Mouse (Mus musculus) intestine, embryonic 16.5 days (tissue): Measurements from ENCODE around the gene Tbx15. TPM values are rescaled to one million over a fixed set of nuclear protein-coding genes. Genes with fewer than 3 reads are reported as not detected.

ENCODE experiments used
- ATAC-seq: fragments of 200-750 bp; cut with Nextera tagmentation; 2 replicates; pipeline ENCODE4 v1.8.0; 2017; ENCODE audit warnings: moderate TSS enrichment, moderate library complexity
- H3K27ac ChIP-seq: fragments of 300-500 bp; sonication (generic); 2 replicates; pipeline ENCODE4 v1.5.1; 2014; ENCODE audit warnings: mild to moderate bottlenecking, low read length
- H3K27me3 ChIP-seq: fragments of 300-500 bp; sonication (generic); replicated peaks from 2 replicates; pipeline ENCODE4 v1.6.1; 2014; ENCODE audit warnings: low read length, control low read depth, mixed read lengths; ENCODE audit not compliant: control insufficient read depth, insufficient read depth
- H3K36me3 ChIP-seq: fragments of 300-500 bp; sonication (generic); 2 replicates; pipeline ENCODE4 v1.6.1; 2014; ENCODE audit warnings: low read length, control low read depth; ENCODE audit not compliant: control insufficient read depth, insufficient read depth
- H3K4me1 ChIP-seq: fragments of 300-500 bp; sonication (generic); 2 replicates; pipeline ENCODE4 v1.6.1; 2014; ENCODE audit warnings: low read length, control low read depth, mixed read lengths; ENCODE audit not compliant: control insufficient read depth, insufficient read depth
- H3K4me2 ChIP-seq: fragments of 300-500 bp; sonication (generic); 2 replicates; pipeline ENCODE4 v1.6.1; 2014; ENCODE audit warnings: low read depth, low read length, control low read depth
- H3K4me3 ChIP-seq: fragments of 300-500 bp; sonication (generic); 2 replicates; pipeline ENCODE4 v1.5.1; 2014; ENCODE audit warnings: mild to moderate bottlenecking, low read length
- H3K9ac ChIP-seq: fragments of 300-500 bp; sonication (generic); 2 replicates; pipeline ENCODE4 v1.6.1; 2014; ENCODE audit warnings: low read depth, low read length
- H3K9me3 ChIP-seq: fragments of 300-500 bp; sonication (generic); 2 replicates; pipeline ENCODE4 v1.6.1; 2016; ENCODE audit warnings: low read length, control low read depth; ENCODE audit not compliant: control insufficient read depth
- WGBS: fragments of 180-500 bp; shearing (Covaris S2); extraction: QIAGEN DNeasy Blood & Tissue Kit; methylation state at CpG from one replicate; pipeline ENCODE4 v1.1.7; 2014; 5-methylcytosine and 5-hydroxymethylcytosine counted together
- polyA plus RNA-seq: library from polyadenylated mRNA; unstranded; fragments of >200 nt; fragmentation: Nextera tagmentation; extraction: Ambion mirVana; gene quantifications from 2 replicates; pipeline ENCODE4 v1.2.1, GENCODE M21; 2015

Tbx15 gene
- polyA plus RNA-seq, 1 experiment from 2014 or later = 0.10 TPM

DNA sequence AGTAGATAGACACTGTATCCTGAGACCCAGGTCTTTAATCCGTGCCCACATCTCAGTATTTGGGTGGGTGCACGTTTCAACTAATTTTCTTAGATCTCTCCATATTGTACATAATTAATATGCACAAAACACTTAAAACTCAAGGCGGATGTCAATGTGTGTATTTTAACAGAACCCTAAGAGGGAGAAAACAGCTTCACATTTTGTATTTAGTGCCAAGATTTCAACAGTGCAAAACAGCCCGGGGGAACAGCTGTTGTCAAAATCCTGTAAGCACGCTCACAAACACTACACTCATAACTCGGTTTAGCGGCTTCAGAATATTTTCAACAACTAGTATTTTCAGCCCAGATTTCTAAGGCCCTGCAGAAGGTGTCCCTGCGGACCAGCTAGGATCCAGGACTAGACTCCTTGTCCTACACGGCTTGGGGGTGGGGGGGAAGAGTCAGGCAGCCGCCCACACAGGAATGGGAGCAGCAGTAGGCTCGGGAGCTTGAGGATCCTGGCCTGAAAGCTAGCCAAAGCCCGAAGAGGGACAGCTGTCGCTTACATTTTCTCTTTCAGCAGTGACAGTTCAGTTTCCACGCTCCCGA lies 14.5 kb downstream of the Tbx15 start:
- Histone ChIP-seq H3K27ac (no peak overlapping the region), H3K4me2 (no peak overlapping the region), H3K4me3 (no peak overlapping the region), H3K4me1 (peaks cover 16% of the 10 kb centered on the region), H3K36me3 (no peaks in the 10 kb centered on the region), H3K9me3 (0 out of 2 replicates have a peak, but pooled peaks cover 6% of the 10 kb centered on the region), H3K27me3 (peaks cover 93% of the 10 kb centered on the region), H3K9ac (no peak overlapping the region)
- no peak for ATAC-seq
- 2% methylated on average over 15 of the region's 15 CpGs for WGBS

- ATAC-seq = no peak
- no peak overlapping the region for H3K9ac ChIP-seq
- H3K4me2 ChIP-seq = no peak overlapping the region
- H3K27ac ChIP-seq = no peak overlapping the region
- WGBS = 8% methylated on average over 11 of the region's 11 CpGs
- 0 out of 2 replicates have a peak, but pooled peaks cover 6% of the 10 kb centered on the region for H3K9me3 ChIP-seq
- peaks cover 16% of the 10 kb centered on the region for H3K4me1 ChIP-seq
- no peaks in the 10 kb centered on the region for H3K36me3 ChIP-seq
- H3K4me3 ChIP-seq = no peak overlapping the region
- peaks cover 89% of the 10 kb centered on the region for H3K27me3 ChIP-seq
Observed at GRCm38 (mm10) chr3:99255411-99256365, 15.5 kb downstream of the Tbx15 start.

- Histone ChIP-seq H3K4me3 (no peak overlapping the region), H3K9me3 (0 out of 2 replicates have a peak, but pooled peaks cover 3% of the 10 kb centered on the region), H3K36me3 (no peaks in the 10 kb centered on the region), H3K9ac (no peak overlapping the region), H3K4me1 (peaks cover 16% of the 10 kb centered on the region), H3K27ac (no peak overlapping the region), H3K27me3 (peaks cover 86% of the 10 kb centered on the region), H3K4me2 (no peak overlapping the region)
- WGBS = 12% methylated on average over 11 of the region's 11 CpGs
- no peak for ATAC-seq
Observed at GRCm38 (mm10) chr3:99256366-99256750, 16.2 kb downstream of the Tbx15 start.

DNA sequence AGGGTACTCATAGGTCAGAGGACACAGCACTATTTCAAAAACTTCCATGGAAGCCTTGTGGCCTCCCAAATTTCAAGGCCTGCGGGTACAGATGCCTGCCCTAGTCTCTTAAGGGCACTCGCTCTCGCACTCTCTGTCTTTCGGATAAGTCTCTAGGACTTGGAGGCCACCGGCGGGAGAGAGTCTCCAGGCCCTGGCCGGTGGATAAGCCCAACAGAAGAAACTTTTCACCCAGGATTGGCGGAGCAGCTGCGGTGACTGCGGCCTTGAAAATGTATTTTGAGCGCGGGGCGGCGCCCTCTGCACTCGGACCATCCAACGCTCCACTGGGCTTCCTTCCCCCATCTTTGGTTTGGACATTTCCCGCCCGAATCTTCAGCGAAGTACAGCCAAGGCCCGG lies 16.6 kb downstream of the Tbx15 start:
- 3% methylated on average over 20 of the region's 20 CpGs for WGBS
- ATAC-seq = no peak
- no peak overlapping the region for H3K27ac ChIP-seq
- H3K9me3 ChIP-seq = 0 out of 2 replicates have a peak, but pooled peaks cover 3% of the 10 kb centered on the region
- H3K4me3 ChIP-seq = no peak overlapping the region
- no peaks in the 10 kb centered on the region for H3K36me3 ChIP-seq
- H3K4me2 ChIP-seq = no peak overlapping the region
- no peak overlapping the region for H3K9ac ChIP-seq
- H3K27me3 ChIP-seq = peaks cover 86% of the 10 kb centered on the region
- peaks cover 16% of the 10 kb centered on the region for H3K4me1 ChIP-seq

DNA sequence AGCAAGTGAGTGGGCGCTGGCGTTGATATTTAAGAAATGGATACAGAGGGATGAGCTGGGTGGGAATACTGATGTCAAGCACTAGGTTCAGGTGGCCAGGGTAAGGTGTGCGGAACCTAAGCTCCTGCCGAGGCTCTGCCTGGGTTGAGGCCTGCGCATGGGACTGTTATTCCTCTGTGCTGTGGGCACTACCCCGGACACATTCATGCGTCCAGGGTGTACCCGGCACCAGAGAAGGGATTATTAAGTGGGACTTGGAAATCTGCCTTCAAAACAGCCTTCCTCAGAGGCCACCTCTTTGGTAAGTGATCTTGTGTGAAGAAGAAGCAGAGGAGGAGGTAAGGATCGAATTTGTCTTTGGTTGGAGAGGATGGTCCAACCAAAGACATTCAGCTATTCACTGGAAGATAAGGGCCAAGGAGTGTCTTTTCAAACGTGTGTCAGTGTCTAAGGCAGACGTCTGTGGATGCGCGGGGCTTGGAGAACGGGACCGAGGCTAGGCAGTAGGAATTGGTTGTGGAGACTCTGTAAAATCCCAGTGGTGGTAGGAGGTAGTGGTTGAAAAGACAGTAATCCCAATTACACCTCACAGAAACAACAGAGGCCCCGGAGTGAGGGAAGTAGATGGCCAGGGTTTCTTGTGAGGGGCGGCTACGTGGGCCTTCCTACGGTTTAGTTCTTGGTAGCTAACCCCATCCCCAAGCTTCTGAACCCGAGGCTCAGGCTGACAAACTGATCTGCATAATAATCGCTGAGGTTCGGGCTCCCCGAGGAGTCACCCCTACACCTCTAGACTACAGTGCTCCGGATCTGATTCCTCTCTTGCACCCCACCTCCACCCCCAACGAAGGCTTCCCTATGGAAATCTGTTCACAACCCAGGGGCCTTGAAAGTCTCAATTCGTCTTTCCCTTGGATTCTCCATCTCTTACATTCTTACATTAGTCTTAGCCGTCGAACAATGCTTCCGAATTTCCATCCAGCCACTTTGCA lies 17.7 kb downstream of the Tbx15 start:
- Histone ChIP-seq H3K27ac (no peak overlapping the region), H3K9ac (no peak overlapping the region), H3K27me3 (peaks cover 85% of the 10 kb centered on the region), H3K9me3 (0 out of 2 replicates have a peak, but pooled peaks cover 3% of the 10 kb centered on the region), H3K4me2 (no peak overlapping the region), H3K4me1 (peaks cover 16% of the 10 kb centered on the region), H3K4me3 (no peak overlapping the region), H3K36me3 (no peaks in the 10 kb centered on the region)
- 4% methylated on average over 29 of the region's 29 CpGs for WGBS
- ATAC-seq = no peak

DNA sequence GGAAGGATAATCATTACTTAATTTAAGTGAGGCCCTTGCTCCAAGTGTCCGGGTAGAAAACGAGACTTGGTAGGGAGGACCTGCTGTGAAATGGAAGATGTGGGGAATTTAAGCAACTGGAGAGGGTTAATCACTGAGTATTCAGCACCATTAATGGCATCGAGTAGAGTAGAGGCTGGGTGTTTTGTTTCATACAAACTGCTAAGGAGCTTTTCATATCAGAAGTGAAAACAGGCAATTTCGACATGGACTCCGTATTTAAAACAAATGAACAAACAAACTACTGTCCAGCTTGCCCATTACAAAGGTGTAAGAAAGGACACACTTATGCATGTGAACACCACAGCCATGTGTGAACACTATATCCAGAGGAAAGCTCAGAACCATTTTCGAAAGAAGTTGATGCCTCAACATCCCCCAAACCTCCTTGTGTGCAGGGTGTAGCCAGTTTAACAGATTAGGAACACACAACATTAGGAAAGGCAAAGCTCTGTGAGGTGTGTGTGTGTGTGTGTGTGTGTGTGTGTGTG lies 19.6 kb downstream of the Tbx15 start:
- no peak overlapping the region for H3K27ac ChIP-seq
- peaks cover 86% of the 10 kb centered on the region for H3K27me3 ChIP-seq
- no peak for ATAC-seq
- 9% methylated on average over 6 of the region's 6 CpGs for WGBS
- H3K9me3 ChIP-seq = 0 out of 2 replicates have a peak, but pooled peaks cover 3% of the 10 kb centered on the region
- H3K4me1 ChIP-seq = 0 out of 2 replicates have a peak, but pooled peaks cover 4% of the 10 kb centered on the region
- no peak overlapping the region for H3K4me2 ChIP-seq
- no peak overlapping the region for H3K9ac ChIP-seq
- no peaks in the 10 kb centered on the region for H3K36me3 ChIP-seq
- H3K4me3 ChIP-seq = no peak overlapping the region

DNA sequence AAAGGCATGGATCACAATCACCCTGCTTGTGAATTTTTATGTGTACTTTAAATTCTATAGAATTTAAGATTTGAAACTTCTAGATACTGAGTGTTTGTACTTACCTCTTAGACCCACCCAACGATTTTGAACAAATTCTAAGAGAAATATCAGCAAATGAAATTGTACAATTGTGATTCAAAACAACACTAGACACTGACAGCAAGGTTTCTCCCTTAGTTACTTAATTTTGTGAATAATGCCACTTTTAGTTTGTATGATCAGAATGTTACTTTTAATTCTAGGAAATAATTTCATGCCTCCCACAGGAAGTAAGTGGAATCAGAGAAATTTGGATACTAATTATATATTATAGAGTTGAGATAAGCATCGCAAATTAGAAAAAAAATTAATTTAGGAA lies 20.2 kb downstream of the Tbx15 start:
- 47% methylated on average over 2 of the region's 2 CpGs for WGBS
- Histone ChIP-seq H3K4me2 (no peak overlapping the region), H3K9me3 (no peaks in the 10 kb centered on the region), H3K36me3 (no peaks in the 10 kb centered on the region), H3K27me3 (peaks cover 85% of the 10 kb centered on the region), H3K4me1 (0 out of 2 replicates have a peak, but pooled peaks cover 4% of the 10 kb centered on the region), H3K4me3 (no peak overlapping the region), H3K9ac (no peak overlapping the region), H3K27ac (no peak overlapping the region)
- no peak for ATAC-seq

- Histone ChIP-seq H3K4me1 (0 out of 2 replicates have a peak, but pooled peaks cover 4% of the 10 kb centered on the region), H3K9me3 (no peaks in the 10 kb centered on the region), H3K27ac (no peak overlapping the region), H3K4me3 (no peak overlapping the region), H3K27me3 (peaks cover 81% of the 10 kb centered on the region), H3K9ac (no peak overlapping the region), H3K4me2 (no peak overlapping the region), H3K36me3 (no peaks in the 10 kb centered on the region)
- ATAC-seq = no peak
- under 1% methylated on average over 18 of the region's 18 CpGs for WGBS
Observed at GRCm38 (mm10) chr3:99261371-99261791, 21.2 kb downstream of the Tbx15 start.
